Mouse (Mus musculus) testis, adult 2 months (tissue): ENCODE results near the gene Zfp536. TPM values are rescaled to one million over a fixed set of nuclear protein-coding genes. Genes with fewer than 3 reads are reported as not detected.
"Not testable (repeated sequence)": the region's sequence is repeated elsewhere in the genome, so short reads cannot be mapped to it uniquely, and the experiment has no call there.

Source experiments
- H3K27ac ChIP-seq: fragments of 200-500 bp; 2 replicates; pipeline ENCODE4 v1.5.1; 2012; ENCODE audit warnings: low read depth, low read length; ENCODE audit not compliant: control insufficient read depth, insufficient read depth
- H3K27me3 ChIP-seq: fragments of 200-500 bp; 2 replicates; pipeline ENCODE4 v1.6.1; 2012; ENCODE audit warnings: mild to moderate bottlenecking, low read length, moderate library complexity; ENCODE audit not compliant: control insufficient read depth, insufficient read depth
- H3K36me3 ChIP-seq: fragments of 200-500 bp; 2 replicates; pipeline ENCODE4 v1.6.1; 2012; ENCODE audit warnings: mild to moderate bottlenecking, low read length; ENCODE audit not compliant: control insufficient read depth, insufficient read depth
- H3K4me1 ChIP-seq: fragments of 200-500 bp; 2 replicates; pipeline ENCODE4 v1.6.1; 2012; ENCODE audit warnings: low read length; ENCODE audit not compliant: control insufficient read depth, insufficient read depth
- H3K4me3 ChIP-seq: fragments of 200-500 bp; 2 replicates; pipeline ENCODE4 v1.5.1; 2012; ENCODE audit warnings: low read depth, mild to moderate bottlenecking, low read length, moderate library complexity, mixed read lengths; ENCODE audit not compliant: control insufficient read depth
- CTCF ChIP-seq: fragments of 200-500 bp; IDR thresholded peaks from 2 replicates; pipeline ENCODE4 v1.5.1; 2012; ENCODE audit warnings: low read depth, mild to moderate bottlenecking, inconsistent platforms, low read length, moderate library complexity; ENCODE audit not compliant: control insufficient read depth, insufficient read depth, insufficient replicate concordance
- POLR2A ChIP-seq: fragments of 200-500 bp; IDR thresholded peaks from 2 replicates; pipeline ENCODE4 v1.6.1; 2012; ENCODE audit warnings: low read depth, mild to moderate bottlenecking, inconsistent platforms, low read length, moderate library complexity; ENCODE audit not compliant: control insufficient read depth
- polyA plus RNA-seq: library from polyadenylated mRNA; depleted of rRNA; stranded (reverse); fragments of >200 nt; gene quantifications from 2 replicates; pipeline ENCODE4 v1.2.3, GENCODE M21; 2012

The Zfp536 gene
- polyA plus RNA-seq, 1 experiment = 3.9 TPM

GRCm38 (mm10) chr7:37615932-37616331 is 157.5 kb downstream of the Zfp536 start:
- no peak overlapping the region for H3K4me3 ChIP-seq
- TF ChIP-seq CTCF (no peak), POLR2A (no peak)

GRCm38 (mm10) chr7:37614381-37614780 is 159.1 kb downstream of the Zfp536 start:
- H3K36me3 ChIP-seq = no peaks in the 10 kb centered on the region
- H3K4me3 ChIP-seq = no peak overlapping the region
- H3K4me1 ChIP-seq = no peaks in the 10 kb centered on the region
- TF ChIP-seq CTCF (no peak), POLR2A (no peak)
- H3K27ac ChIP-seq = no peak overlapping the region
- no peaks in the 10 kb centered on the region for H3K27me3 ChIP-seq

More at GRCm38 (mm10) chr7:37615932-37616331, 157.5 kb downstream of the Zfp536 start:
- Histone ChIP-seq H3K27me3 (no peaks in the 10 kb centered on the region), H3K4me1 (no peaks in the 10 kb centered on the region), H3K36me3 (no peaks in the 10 kb centered on the region), H3K27ac (no peak overlapping the region)

- Histone ChIP-seq H3K27me3 (no peaks in the 10 kb centered on the region), H3K27ac (no peak overlapping the region), H3K4me3 (no peak overlapping the region), H3K4me1 (no peaks in the 10 kb centered on the region), H3K36me3 (no peaks in the 10 kb centered on the region)
- TF ChIP-seq POLR2A = no peak
- no peak for TF ChIP-seq CTCF
Observed at GRCm38 (mm10) chr7:37608556-37608955, 164.9 kb downstream of the Zfp536 start.

- H3K36me3 ChIP-seq = no peaks in the 10 kb centered on the region
- H3K4me1 ChIP-seq = no peaks in the 10 kb centered on the region
- TF ChIP-seq CTCF (no peak), POLR2A (no peak)
- H3K27ac ChIP-seq = no peak overlapping the region
- H3K27me3 ChIP-seq = no peaks in the 10 kb centered on the region
- H3K4me3 ChIP-seq = no peak overlapping the region
Observed at GRCm38 (mm10) chr7:37607906-37608305, 165.5 kb downstream of the Zfp536 start.

GRCm38 (mm10) chr7:37606472-37606871 is 167.0 kb downstream of the Zfp536 start:
- Histone ChIP-seq H3K27me3 (no peaks in the 10 kb centered on the region), H3K36me3 (no peaks in the 10 kb centered on the region), H3K27ac (no peak overlapping the region), H3K4me3 (no peak overlapping the region), H3K4me1 (no peaks in the 10 kb centered on the region)
- TF ChIP-seq CTCF (no peak), POLR2A (no peak)

GRCm38 (mm10) chr7:37603525-37603909 is 169.9 kb downstream of the Zfp536 start:
- not testable (repeated sequence) for H3K36me3 ChIP-seq, H3K4me1 ChIP-seq, H3K4me3 ChIP-seq, H3K27ac ChIP-seq, H3K27me3 ChIP-seq

- H3K36me3 ChIP-seq = no peaks in the 10 kb centered on the region
- H3K27ac ChIP-seq = no peak overlapping the region
- no peaks in the 10 kb centered on the region for H3K4me1 ChIP-seq
- no peak for TF ChIP-seq CTCF
- no peak for TF ChIP-seq POLR2A
- H3K4me3 ChIP-seq = no peak overlapping the region
- no peaks in the 10 kb centered on the region for H3K27me3 ChIP-seq
Observed at GRCm38 (mm10) chr7:37602871-37603524, 170.4 kb downstream of the Zfp536 start.

GRCm38 (mm10) chr7:37600318-37600717 is 173.1 kb downstream of the Zfp536 start:
- H3K27ac ChIP-seq = no peak overlapping the region
- H3K4me3 ChIP-seq = no peak overlapping the region
- TF ChIP-seq CTCF = no peak
- no peak for TF ChIP-seq POLR2A
- H3K27me3 ChIP-seq = no peaks in the 10 kb centered on the region
- H3K4me1 ChIP-seq = no peaks in the 10 kb centered on the region
- H3K36me3 ChIP-seq = no peaks in the 10 kb centered on the region
